Mouse (Mus musculus) c-Kit-positive CD71-positive TER-119-negative erythroid progenitor cells, embryonic 14.5 days (primary cell): ENCODE data around the gene Olfr1095.

ENCODE experiments used
- DNase-seq: peaks from one replicate; pipeline ENCODE4 v3.0.0-alpha.2; 2013; ENCODE audit warnings: low read depth

Gene Olfr1095

GRCm38 (mm10) chr2:86851596-86851995 lies at the start of gene Olfr1095:
Gene Olfr1095 (minus strand): TSS chr2:86851696.
- DNase-seq: no peak

- no peak for DNase-seq
Observed at GRCm38 (mm10) chr2:86892116-86892515, 40.6 kb upstream of the Olfr1095 start, which contains the start of gene Olfr1097. Gene Olfr1097 (minus strand): TSS chr2:86892216.

- no peak for DNase-seq
Observed at GRCm38 (mm10) chr2:86874702-86875101, 23.2 kb upstream of the Olfr1095 start, which contains the start of gene Gm13723. Gene Gm13723 (minus strand): TSS chr2:86874802.

- DNase-seq: no peak
Observed at GRCm38 (mm10) chr2:86824363-86824762, 27.1 kb downstream of the Olfr1095 start, which contains the start of gene Olfr1094. Gene Olfr1094 (plus strand): TSS chr2:86824663.

GRCm38 (mm10) chr2:86809918-86810317 lies 41.6 kb downstream of the Olfr1095 start, which contains the start of gene Olfr141:
Gene Olfr141 (minus strand): TSS chr2:86810018.
- DNase-seq: no peak
